Mouse (Mus musculus) myocyte (in vitro differentiated cells): ENCODE results near the gene Wdtc1. TPM values are rescaled to one million over a fixed set of nuclear protein-coding genes. Genes with fewer than 3 reads are reported as not detected.
A peak's percentile ranks its signal among the peaks of the same experiment; 100 is the strongest.

Source experiments
- H3K27me3 ChIP-seq: one replicate; pipeline ENCODE4 v1.6.1; 2011; ENCODE audit not compliant: control insufficient read depth, insufficient read depth, insufficient read length
- H3K36me3 ChIP-seq: one replicate; pipeline ENCODE4 v1.6.1; 2011; ENCODE audit not compliant: control insufficient read depth, insufficient read depth
- H3K4me2 ChIP-seq: one replicate; pipeline ENCODE4 v1.6.1; 2011; ENCODE audit warnings: low read depth, control low read depth
- H3K4me3 ChIP-seq: one replicate; pipeline ENCODE4 v1.5.1; 2011; ENCODE audit warnings: mild to moderate bottlenecking, control low read depth, moderate library complexity
- H3K79me2 ChIP-seq: one replicate; pipeline ENCODE4 v1.6.1; 2011; ENCODE audit not compliant: control insufficient read depth, insufficient read depth
- H3ac ChIP-seq: one replicate; pipeline ENCODE4 v1.6.1; 2011; ENCODE audit not compliant: control insufficient read depth, insufficient read length
- CEBPB ChIP-seq: IDR thresholded peaks from 2 replicates; pipeline ENCODE4 v1.6.1; 2011; ENCODE audit warnings: mild to moderate bottlenecking, moderate library complexity; ENCODE audit not compliant: poor library complexity, insufficient read depth, severe bottlenecking
- E2F4 ChIP-seq: IDR thresholded peaks from one replicate; pipeline ENCODE4 v1.6.1; 2011; ENCODE audit warnings: mild to moderate bottlenecking, control low read depth, moderate library complexity; ENCODE audit not compliant: insufficient read depth
- MAX ChIP-seq: IDR thresholded peaks from one replicate; pipeline ENCODE4 v1.6.1; 2011; ENCODE audit warnings: low read depth, mild to moderate bottlenecking, control low read depth
- MYOD1 ChIP-seq, 3 experiments: IDR thresholded peaks; one replicate each; pipeline ENCODE4 v1.6.1; 2011; ENCODE audit warnings: control low read depth in 2 of 3, low read depth in 2 of 3, mild to moderate bottlenecking in 2 of 3, moderate library complexity in 1 of 3; ENCODE audit not compliant: insufficient read length in 2 of 3, control insufficient read depth in 1 of 3
- MYOG ChIP-seq, 3 experiments: IDR thresholded peaks; one replicate each; pipeline ENCODE4 v1.6.1; 2011; ENCODE audit warnings: control low read depth in 2 of 3, low read depth in 2 of 3, mild to moderate bottlenecking in 2 of 3; ENCODE audit not compliant: insufficient read length in 2 of 3, control insufficient read depth in 1 of 3, insufficient read depth in 1 of 3
- POLR2A ChIP-seq: IDR thresholded peaks from one replicate; pipeline ENCODE4 v1.6.1; 2011; ENCODE audit warnings: low read depth, mild to moderate bottlenecking, control low read depth, moderate library complexity; ENCODE audit not compliant: insufficient read length
- POLR2AphosphoS2 ChIP-seq: IDR thresholded peaks from one replicate; pipeline ENCODE4 v1.6.1; 2011; ENCODE audit warnings: low read depth, control low read depth; ENCODE audit not compliant: insufficient read length
- REST ChIP-seq: IDR thresholded peaks from one replicate; pipeline ENCODE4 v1.6.1; 2011; ENCODE audit warnings: mild to moderate bottlenecking, control low read depth, moderate library complexity; ENCODE audit not compliant: insufficient read depth, insufficient read length
- SRF ChIP-seq: IDR thresholded peaks from one replicate; pipeline ENCODE4 v1.6.1; 2011; ENCODE audit warnings: low read depth; ENCODE audit not compliant: control insufficient read depth, insufficient read length
- TCF12 ChIP-seq: IDR thresholded peaks from one replicate; pipeline ENCODE4 v1.6.1; 2011; ENCODE audit warnings: mild to moderate bottlenecking, control low read depth; ENCODE audit not compliant: poor library complexity, insufficient read depth, severe bottlenecking
- TCF3 ChIP-seq: IDR thresholded peaks from one replicate; pipeline ENCODE4 v1.6.1; 2011; ENCODE audit warnings: low read depth, control low read depth; ENCODE audit not compliant: insufficient read length
- USF1 ChIP-seq: IDR thresholded peaks from one replicate; pipeline ENCODE4 v1.6.1; 2011; ENCODE audit warnings: low read depth, mild to moderate bottlenecking, control low read depth, moderate library complexity
- polyA plus RNA-seq: library from polyadenylated mRNA; unstranded; fragments of >200 nt; fragmentation: generic; extraction: Trizol; gene quantifications from one replicate; pipeline ENCODE4 v1.2.1, GENCODE M21; 2012; ENCODE audit warnings: missing spikeins

Wdtc1 gene
- polyA plus RNA-seq, 1 experiment: 53.1 TPM

- H3ac ChIP-seq: peak overlapping the region; percentile 40
- TF ChIP-seq TCF3: no peak
- TF ChIP-seq SRF: no peak
- TF ChIP-seq MAX: no peak
- no peak for TF ChIP-seq REST
- no peak for TF ChIP-seq E2F4
- no peak for TF ChIP-seq CEBPB
- TF ChIP-seq USF1: no peak
- no peak for TF ChIP-seq POLR2A
- no peak for TF ChIP-seq MYOD1 (IDR thresholded peaks at IDR 0.05; ENCODE audit: control insufficient read depth in 1 of 3, insufficient read length in 2 of 3, low read depth in 2 of 3)
- TF ChIP-seq TCF12: no peak
- no peak for TF ChIP-seq MYOG (IDR thresholded peaks at IDR 0.05; ENCODE audit: control insufficient read depth in 1 of 3, insufficient read depth in 1 of 3, insufficient read length in 2 of 3, low read depth in 2 of 3)
- TF ChIP-seq POLR2AphosphoS2: no peak
- no peaks in the 10 kb centered on the region for H3K27me3 ChIP-seq
- peak overlapping the region; percentile 49 for H3K4me3 ChIP-seq
- H3K36me3 ChIP-seq: no peaks in the 10 kb centered on the region
- H3K79me2 ChIP-seq: peaks cover 5% of the 10 kb centered on the region
- H3K4me2 ChIP-seq: peak overlapping the region; percentile 62
Measured at GRCm38 (mm10) chr4:133337833-133338520, 15.3 kb downstream of the Wdtc1 start.

GRCm38 (mm10) chr4:133333306-133333705 lies 20.0 kb downstream of the Wdtc1 start:
- Histone ChIP-seq H3K4me3 (no peak overlapping the region), H3K4me2 (no peak overlapping the region), H3K36me3 (no peaks in the 10 kb centered on the region), H3K27me3 (no peaks in the 10 kb centered on the region), H3K79me2 (peaks cover 5% of the 10 kb centered on the region), H3ac (no peak overlapping the region)
- no peak for TF ChIP-seq POLR2A
- no peak for TF ChIP-seq MYOG (IDR thresholded peaks at IDR 0.05; ENCODE audit: control insufficient read depth in 1 of 3, insufficient read depth in 1 of 3, insufficient read length in 2 of 3, low read depth in 2 of 3)
- TF ChIP-seq E2F4: no peak
- no peak for TF ChIP-seq MYOD1 (IDR thresholded peaks at IDR 0.05; ENCODE audit: control insufficient read depth in 1 of 3, insufficient read length in 2 of 3, low read depth in 2 of 3)
- TF ChIP-seq TCF12: no peak
- no peak for TF ChIP-seq SRF
- TF ChIP-seq MAX: no peak
- no peak for TF ChIP-seq REST
- no peak for TF ChIP-seq CEBPB
- TF ChIP-seq USF1: no peak
- TF ChIP-seq POLR2AphosphoS2: no peak
- TF ChIP-seq TCF3: no peak

- no peak overlapping the region for H3ac ChIP-seq
- H3K4me2 ChIP-seq: no peak overlapping the region
- no peak overlapping the region for H3K4me3 ChIP-seq
- no peaks in the 10 kb centered on the region for H3K79me2 ChIP-seq
- TF ChIP-seq TCF3 (no peak), USF1 (no peak), MYOD1 (IDR thresholded peaks at IDR 0.05; ENCODE audit: control insufficient read depth in 1 of 3, insufficient read length in 2 of 3, low read depth in 2 of 3) (no peak), SRF (no peak), MAX (no peak), TCF12 (no peak), POLR2AphosphoS2 (no peak), REST (no peak), E2F4 (no peak), POLR2A (no peak), MYOG (IDR thresholded peaks at IDR 0.05; ENCODE audit: control insufficient read depth in 1 of 3, insufficient read depth in 1 of 3, insufficient read length in 2 of 3, low read depth in 2 of 3) (no peak), CEBPB (no peak)
- H3K36me3 ChIP-seq: no peaks in the 10 kb centered on the region
- H3K27me3 ChIP-seq: no peaks in the 10 kb centered on the region
Measured at GRCm38 (mm10) chr4:133330296-133330695, 23.0 kb downstream of the Wdtc1 start.

GRCm38 (mm10) chr4:133328129-133328528 lies 25.2 kb downstream of the Wdtc1 start:
- Histone ChIP-seq H3K27me3 (no peaks in the 10 kb centered on the region), H3K79me2 (no peaks in the 10 kb centered on the region), H3ac (no peak overlapping the region), H3K4me2 (no peak overlapping the region), H3K4me3 (no peak overlapping the region), H3K36me3 (no peaks in the 10 kb centered on the region)
- TF ChIP-seq E2F4 (no peak), TCF3 (no peak), REST (no peak), CEBPB (no peak), MYOD1 (IDR thresholded peaks at IDR 0.05; ENCODE audit: control insufficient read depth in 1 of 3, insufficient read length in 2 of 3, low read depth in 2 of 3) (no peak), TCF12 (no peak), POLR2A (no peak), POLR2AphosphoS2 (no peak), MAX (no peak), USF1 (no peak), SRF (no peak), MYOG (IDR thresholded peaks at IDR 0.05; ENCODE audit: control insufficient read depth in 1 of 3, insufficient read depth in 1 of 3, insufficient read length in 2 of 3, low read depth in 2 of 3) (no peak)
